Mouse (Mus musculus) layer of hippocampus, postnatal 36 days (tissue): ENCODE measurements around the gene Rab3gap1. TPM values are rescaled to one million over a fixed set of nuclear protein-coding genes. Genes with fewer than 3 reads are reported as not detected.
"Not testable (repeated sequence)": the region's sequence is repeated elsewhere in the genome, so short reads cannot be mapped to it uniquely, and the experiment has no call there.

Source experiments
- DNase-seq, 2 experiments: peaks; one replicate each; pipeline ENCODE4 v3.0.0; 2022
- total RNA-seq, 2 experiments: library from RNA; stranded (reverse); gene quantifications; 2 replicates each; pipeline ENCODE4 v1.2.3; 2021

Rab3gap1 gene
- total RNA-seq, 2 experiments from 2014 or later: 68.5 to 69.1 TPM

- DNase-seq: no peak
Measured at GRCm38 (mm10) chr1:127933405-127933804, 64.8 kb downstream of the Rab3gap1 start.

- no peak for DNase-seq
Measured at GRCm38 (mm10) chr1:127934322-127934721, 65.7 kb downstream of the Rab3gap1 start.

- DNase-seq: no peak
Measured at GRCm38 (mm10) chr1:127937277-127937676, 68.7 kb downstream of the Rab3gap1 start.

GRCm38 (mm10) chr1:127942231-127942630 lies 73.7 kb downstream of the Rab3gap1 start:
- DNase-seq: no peak

GRCm38 (mm10) chr1:127943516-127943915 lies 74.9 kb downstream of the Rab3gap1 start:
- no peak for DNase-seq

- no peak for DNase-seq
Measured at GRCm38 (mm10) chr1:127945696-127946575, 77.4 kb downstream of the Rab3gap1 start.

- no peak for DNase-seq
Measured at GRCm38 (mm10) chr1:127946615-127947249, 78.2 kb downstream of the Rab3gap1 start.

- no peak for DNase-seq
Measured at GRCm38 (mm10) chr1:127948748-127949147, 80.2 kb downstream of the Rab3gap1 start.

GRCm38 (mm10) chr1:127952276-127952675 lies 83.7 kb downstream of the Rab3gap1 start:
- no peak for DNase-seq

GRCm38 (mm10) chr1:127954198-127954597 lies 85.6 kb downstream of the Rab3gap1 start:
- not testable (repeated sequence) for DNase-seq

- no peak for DNase-seq
Measured at GRCm38 (mm10) chr1:127954800-127955199, 86.2 kb downstream of the Rab3gap1 start.

GRCm38 (mm10) chr1:127956524-127956923 lies 88.0 kb downstream of the Rab3gap1 start:
- no peak for DNase-seq

GRCm38 (mm10) chr1:127958801-127959200 lies 90.2 kb downstream of the Rab3gap1 start:
- no peak for DNase-seq

- DNase-seq: no peak
Measured at GRCm38 (mm10) chr1:127959312-127959718, 90.7 kb downstream of the Rab3gap1 start.

GRCm38 (mm10) chr1:127961140-127961539 lies 92.6 kb downstream of the Rab3gap1 start:
- no peak for DNase-seq

- no peak for DNase-seq
Measured at GRCm38 (mm10) chr1:127963326-127963725, 94.8 kb downstream of the Rab3gap1 start.

GRCm38 (mm10) chr1:127970870-127971269 lies 102.3 kb downstream of the Rab3gap1 start:
- no peak for DNase-seq

- DNase-seq: no peak
Measured at GRCm38 (mm10) chr1:127974082-127974481, 105.5 kb downstream of the Rab3gap1 start.

GRCm38 (mm10) chr1:127975676-127976075 lies 107.1 kb downstream of the Rab3gap1 start:
- no peak for DNase-seq

- no peak for DNase-seq
Measured at GRCm38 (mm10) chr1:127976106-127976505, 107.5 kb downstream of the Rab3gap1 start.

GRCm38 (mm10) chr1:127978125-127978524 lies 109.6 kb downstream of the Rab3gap1 start:
- no peak for DNase-seq

- no peak for DNase-seq
Measured at GRCm38 (mm10) chr1:127980911-127981559, 112.5 kb downstream of the Rab3gap1 start.

- DNase-seq: no peak
Measured at GRCm38 (mm10) chr1:127982268-127982667, 113.7 kb downstream of the Rab3gap1 start.
